Comparison of ENCODE assay signal across 12 mouse cellular contexts in the genomic region with DNA sequence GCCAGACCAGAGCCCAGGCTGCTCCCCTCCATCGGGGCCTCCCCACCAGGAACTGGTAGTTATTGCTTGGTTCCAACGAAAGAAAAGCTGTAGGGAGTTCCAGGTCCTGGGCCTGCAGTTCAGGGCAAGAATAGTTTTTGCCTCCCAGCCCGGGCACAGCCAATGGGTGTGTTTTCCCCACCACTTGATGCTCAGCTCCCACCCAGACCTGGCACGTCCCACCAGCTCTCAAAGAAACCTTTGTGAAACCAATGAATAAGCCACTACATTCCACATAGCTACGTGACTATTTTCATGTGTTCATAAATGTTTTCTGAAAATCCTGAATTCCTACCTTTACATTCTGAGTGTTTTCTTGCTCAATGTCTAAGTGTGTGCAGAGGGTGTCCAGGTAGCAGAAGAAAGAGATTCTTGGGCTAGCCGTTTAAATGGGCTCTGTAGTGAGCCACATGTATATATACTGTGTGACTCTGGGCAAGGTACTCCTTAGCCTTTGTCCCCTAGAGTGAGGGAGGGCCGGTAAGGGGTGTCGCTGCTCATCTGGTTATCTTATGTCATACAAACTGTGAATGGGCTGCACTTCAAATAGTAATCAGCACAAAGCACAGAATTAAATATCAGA.
"Had no signal": no experiment of that assay in that cellular context is flagged by ENCODE, and none has a peak within 500 bp of the region (broad histone marks: within the 10 kb centered on the region; RNA-seq: fewer than 3 reads in every experiment).

No protein-coding gene starts in this region.

- H3K9me3 ChIP-seq: liver, embryonic 13.5 days had no signal

- H3K27ac ChIP-seq: liver, embryonic 13.5 days had no signal

- H3K9ac ChIP-seq: liver, embryonic 13.5 days had no signal

- H3K4me1 ChIP-seq: liver, embryonic 13.5 days had no signal

- H3K4me2 ChIP-seq: liver, embryonic 13.5 days; midbrain, embryonic 11.5 days had no signal

- H3K36me3 ChIP-seq: liver, embryonic 13.5 days had no signal

- H3K4me3 ChIP-seq: liver, embryonic 13.5 days had no signal

- ATAC-seq: intestine, embryonic 16.5 days had no signal

- H3K27me3 ChIP-seq: liver, embryonic 13.5 days had no signal

- DNase-seq: kidney, adult 18-20 months; kidney, adult 9 months; kidney, postnatal 14 days; kidney, postnatal 4 days; left cerebral cortex, postnatal 4 days; liver, embryonic 13.5 days; lung, adult 2 months; midbrain, embryonic 14.5 days; thymus, adult 18-20 months; thymus, postnatal 36 days had no signal
